Mouse (Mus musculus) limb, embryonic 13.5 days (tissue): ENCODE data around the gene Emc4. TPM values are rescaled to one million over a fixed set of nuclear protein-coding genes. Genes with fewer than 3 reads are reported as not detected.

Experiments
- ATAC-seq: fragments of 200-750 bp; cut with Nextera tagmentation; 2 replicates; pipeline ENCODE4 v1.8.0; 2017; ENCODE audit warnings: low read depth, moderate number of reproducible peaks, moderate TSS enrichment; ENCODE audit not compliant: low FRiP score
- H3K27ac ChIP-seq: fragments of 300-500 bp; sonication (generic); 2 replicates; pipeline ENCODE4 v1.5.1; 2015; ENCODE audit warnings: inconsistent platforms, mild to moderate bottlenecking, moderate library complexity
- H3K27me3 ChIP-seq: fragments of 300-500 bp; sonication (generic); 2 replicates; pipeline ENCODE4 v1.6.1; 2015; ENCODE audit warnings: mild to moderate bottlenecking, inconsistent platforms
- H3K36me3 ChIP-seq: fragments of 300-500 bp; sonication (generic); 2 replicates; pipeline ENCODE4 v1.6.1; 2015; ENCODE audit warnings: inconsistent platforms, mild to moderate bottlenecking, moderate library complexity
- H3K4me1 ChIP-seq: fragments of 300-500 bp; sonication (generic); 2 replicates; pipeline ENCODE4 v1.6.1; 2015; ENCODE audit warnings: inconsistent platforms
- H3K4me2 ChIP-seq: fragments of 300-500 bp; sonication (generic); replicated peaks from 2 replicates; pipeline ENCODE4 v1.6.1; 2015; ENCODE audit warnings: inconsistent platforms, mild to moderate bottlenecking, moderate library complexity
- H3K4me3 ChIP-seq: fragments of 300-500 bp; sonication (generic); 2 replicates; pipeline ENCODE4 v1.5.1; 2015; ENCODE audit warnings: moderate library complexity, mild to moderate bottlenecking, inconsistent platforms
- H3K9ac ChIP-seq: fragments of 300-500 bp; sonication (generic); 2 replicates; pipeline ENCODE4 v1.6.1; 2015; ENCODE audit warnings: mild to moderate bottlenecking, inconsistent platforms
- H3K9me3 ChIP-seq: fragments of 300-500 bp; sonication (generic); 2 replicates; pipeline ENCODE4 v1.6.1; 2016; ENCODE audit warnings: inconsistent platforms
- WGBS: fragments of 180-500 bp; shearing (Covaris S2); methylation state at CpG from one replicate; pipeline ENCODE4 v1.1.7; 2015; 5-methylcytosine and 5-hydroxymethylcytosine counted together
- polyA plus RNA-seq: library from polyadenylated mRNA; unstranded; fragments of >200 nt; fragmentation: Nextera tagmentation; extraction: Ambion mirVana; gene quantifications from 2 replicates; pipeline ENCODE4 v1.2.1, GENCODE M21; 2015

The Emc4 gene
- polyA plus RNA-seq, 1 experiment from 2014 or later: 114 TPM

DNA sequence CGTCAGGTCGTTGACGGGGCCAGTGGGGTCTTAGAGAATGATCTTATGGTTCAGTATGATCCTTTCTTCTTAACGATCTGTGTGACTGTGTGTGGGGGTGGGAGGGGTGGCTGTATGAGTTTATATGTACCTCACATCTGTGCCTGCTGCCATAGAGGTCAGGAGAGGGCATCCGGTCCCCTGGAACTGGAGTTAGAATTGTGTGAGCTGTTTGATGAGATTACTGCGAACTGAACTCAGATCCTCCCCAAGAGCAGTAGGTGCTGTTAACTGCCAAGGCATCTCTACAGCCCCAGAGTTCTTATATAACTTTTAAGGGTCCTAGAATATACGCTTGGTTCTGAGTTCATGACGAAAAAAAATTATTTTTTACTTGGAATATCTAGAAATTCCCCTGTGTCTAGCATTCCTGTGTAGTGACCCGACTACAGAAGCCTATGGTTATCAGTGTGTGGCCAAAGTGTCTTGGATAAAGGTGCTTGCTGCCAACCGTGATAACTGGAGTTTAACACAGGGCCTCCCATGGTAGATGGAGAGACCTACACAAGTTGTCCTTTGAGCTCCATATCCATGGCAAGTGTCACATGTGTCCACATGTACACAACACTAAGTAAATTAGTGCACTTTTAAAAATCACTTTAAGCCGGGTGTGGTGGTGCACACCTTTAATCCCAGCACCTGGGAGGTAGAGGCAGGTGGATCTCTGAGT is 39.6 kb downstream of the Emc4 start:
- Histone ChIP-seq H3K9me3 (no peaks in the 10 kb centered on the region), H3K36me3 (no peaks in the 10 kb centered on the region; the same call in 1 of the 2 replicates), H3K9ac (no peak overlapping the region), H3K4me1 (no peaks in the 10 kb centered on the region), H3K4me2 (no peak overlapping the region), H3K4me3 (no peak overlapping the region), H3K27ac (no peak overlapping the region), H3K27me3 (no peaks in the 10 kb centered on the region)
- ATAC-seq: no peak
- WGBS: 65% methylated on average over 11 of the region's 11 CpGs

GRCm38 (mm10) chr2:112318905-112319304 is 48.9 kb downstream of the Emc4 start:
- 73% methylated on average over 7 of the region's 7 CpGs for WGBS
- H3K4me3 ChIP-seq: no peak overlapping the region
- no peaks in the 10 kb centered on the region for H3K9me3 ChIP-seq
- no peak overlapping the region for H3K9ac ChIP-seq
- 0 out of 2 replicates have a peak, but pooled peaks have one; percentile 28 for ATAC-seq
- H3K36me3 ChIP-seq: no peaks in the 10 kb centered on the region
- no peaks in the 10 kb centered on the region for H3K27me3 ChIP-seq
- H3K27ac ChIP-seq: no peak overlapping the region
- H3K4me1 ChIP-seq: no peaks in the 10 kb centered on the region
- H3K4me2 ChIP-seq: no peak overlapping the region

GRCm38 (mm10) chr2:112318227-112318626 is 49.6 kb downstream of the Emc4 start:
- Histone ChIP-seq H3K4me3 (no peak overlapping the region), H3K9ac (no peak overlapping the region), H3K36me3 (no peaks in the 10 kb centered on the region), H3K4me2 (no peak overlapping the region), H3K4me1 (no peaks in the 10 kb centered on the region), H3K9me3 (no peaks in the 10 kb centered on the region), H3K27me3 (no peaks in the 10 kb centered on the region), H3K27ac (no peak overlapping the region)
- no peak for ATAC-seq
- 90% methylated on average over 2 of the region's 2 CpGs for WGBS

- Histone ChIP-seq H3K9me3 (no peaks in the 10 kb centered on the region), H3K9ac (no peak overlapping the region), H3K4me2 (no peak overlapping the region), H3K27ac (no peak overlapping the region), H3K27me3 (no peaks in the 10 kb centered on the region), H3K4me3 (no peak overlapping the region), H3K4me1 (no peaks in the 10 kb centered on the region), H3K36me3 (no peaks in the 10 kb centered on the region)
- WGBS: 81% methylated on average over 7 of the region's 7 CpGs
- ATAC-seq: peak; percentile 54
Observed at GRCm38 (mm10) chr2:112315638-112316037, 52.2 kb downstream of the Emc4 start.

Other genes with a start within 250 kb of the Emc4 start
- not detected in 2 replicates for gene Olfr1316, start 233.1 kb downstream of the Emc4 start, polyA plus RNA-seq
- not detected in 2 replicates for gene Olfr1317, start 227.7 kb downstream of the Emc4 start, polyA plus RNA-seq
- 0.08 TPM in 1 of 2 replicates, not detected in the other for gene Olfr1318, start 213.8 kb downstream of the Emc4 start, polyA plus RNA-seq
- 15.2 and 18.4 TPM in 2 replicates for gene Lpcat4, start 128.6 kb downstream of the Emc4 start, polyA plus RNA-seq
- not detected in 2 replicates for gene Nutm1, start 108.7 kb downstream of the Emc4 start, polyA plus RNA-seq
- gene Nop10, start 106.1 kb downstream of the Emc4 start, polyA plus RNA-seq: 189 and 193 TPM in 2 replicates
- 9.2 and 9.5 TPM in 2 replicates for gene Slc12a6, start 102.2 kb downstream of the Emc4 start, polyA plus RNA-seq
- not detected in 2 replicates for gene Gm21985, start 101.7 kb downstream of the Emc4 start, polyA plus RNA-seq
- 48.4 and 53.0 TPM in 2 replicates for gene Katnbl1, start 11.2 kb upstream of the Emc4 start, polyA plus RNA-seq
- 15.5 and 17.0 TPM in 2 replicates for gene Emc7, start 87.0 kb upstream of the Emc4 start, polyA plus RNA-seq
- not detected in 2 replicates for gene Chrm5, start 112.7 kb upstream of the Emc4 start, polyA plus RNA-seq
- gene Aven, start 124.9 kb upstream of the Emc4 start, polyA plus RNA-seq: 6.1 and 6.8 TPM in 2 replicates